Mouse (Mus musculus): ENCODE data around the gene Sparcl1. TPM values are rescaled to one million over a fixed set of nuclear protein-coding genes. Genes with fewer than 3 reads are reported as not detected.

Gene Sparcl1
- polyA plus RNA-seq, 1 experiment from 2014 or later: 5.2 TPM

GRCm38 (mm10) chr5:104095416-104096077 is 18.0 kb downstream of the Sparcl1 start:
- Histone ChIP-seq H3K27ac (ENCODE audit: low read depth) (no peak overlapping the region), H3K36me3 (replicated peaks; ENCODE audit: insufficient read depth, low read length) (no peaks in the 10 kb centered on the region), H3K4me1 (ENCODE audit: insufficient read depth) (no peaks in the 10 kb centered on the region), H3K4me2 (ENCODE audit: low read depth, low read length) (no peak overlapping the region), H3K9ac (replicated peaks) (no peak overlapping the region), H3K9me3 (ENCODE audit: low read length) (no peaks in the 10 kb centered on the region), H3K4me3 (ENCODE audit: low read depth, low read length) (no peak overlapping the region), H3K27me3 (ENCODE audit: insufficient read depth, low read length) (no peaks in the 10 kb centered on the region)
- TF ChIP-seq EP300 (IDR thresholded peaks at IDR 0.05; ENCODE audit: low read depth): no peak
- WGBS (ENCODE audit: insufficient replicate concordance): 70% methylated on average over 11 of the region's 11 CpGs
- ATAC-seq (no peak), DNase-seq (no peak)

GRCm38 (mm10) chr5:104089751-104090150 is 23.8 kb downstream of the Sparcl1 start:
- Histone ChIP-seq H3K27ac (ENCODE audit: low read depth) (no peak overlapping the region), H3K4me3 (ENCODE audit: low read depth, low read length) (no peak overlapping the region), H3K36me3 (replicated peaks; ENCODE audit: insufficient read depth, low read length) (no peaks in the 10 kb centered on the region), H3K4me2 (ENCODE audit: low read depth, low read length) (no peak overlapping the region), H3K9me3 (ENCODE audit: low read length) (no peaks in the 10 kb centered on the region; the same call in 1 of the 2 replicates), H3K27me3 (ENCODE audit: insufficient read depth, low read length) (no peaks in the 10 kb centered on the region), H3K9ac (replicated peaks) (no peak overlapping the region), H3K4me1 (ENCODE audit: insufficient read depth) (no peaks in the 10 kb centered on the region)
- TF ChIP-seq CTCF (IDR thresholded peaks at IDR 0.05; ENCODE audit: low read depth) (no peak), EP300 (IDR thresholded peaks at IDR 0.05; ENCODE audit: low read depth) (no peak)
- WGBS (ENCODE audit: insufficient replicate concordance): 77% methylated on average over 2 of the region's 2 CpGs
- ATAC-seq (no peak), DNase-seq (no peak)

- H3K4me1 ChIP-seq (ENCODE audit: insufficient read depth): no peaks in the 10 kb centered on the region
- H3K9me3 ChIP-seq (ENCODE audit: low read length): no peaks in the 10 kb centered on the region; the same call in 1 of the 2 replicates
- TF ChIP-seq CTCF (IDR thresholded peaks at IDR 0.05; ENCODE audit: low read depth) (no peak), EP300 (IDR thresholded peaks at IDR 0.05; ENCODE audit: low read depth) (no peak)
- ATAC-seq: no peak
- no peak overlapping the region for H3K4me3 ChIP-seq (ENCODE audit: low read depth, low read length)
- WGBS (ENCODE audit: insufficient replicate concordance): 80% methylated on average over 9 of the region's 9 CpGs
- H3K27me3 ChIP-seq (ENCODE audit: insufficient read depth, low read length): no peaks in the 10 kb centered on the region
- H3K9ac ChIP-seq (replicated peaks): no peak overlapping the region
- DNase-seq: no peak
- H3K27ac ChIP-seq (ENCODE audit: low read depth): no peak overlapping the region
- H3K4me2 ChIP-seq (ENCODE audit: low read depth, low read length): no peak overlapping the region
- no peaks in the 10 kb centered on the region for H3K36me3 ChIP-seq (replicated peaks; ENCODE audit: insufficient read depth, low read length)
Measured at GRCm38 (mm10) chr5:104085366-104085765, 28.2 kb downstream of the Sparcl1 start.

- Histone ChIP-seq H3K9ac (replicated peaks) (no peak overlapping the region), H3K27me3 (ENCODE audit: insufficient read depth, low read length) (peaks cover 9% of the 10 kb centered on the region; the same call in 1 of the 2 replicates), H3K4me3 (ENCODE audit: low read depth, low read length) (no peak overlapping the region), H3K4me2 (ENCODE audit: low read depth, low read length) (no peak overlapping the region), H3K36me3 (replicated peaks; ENCODE audit: insufficient read depth, low read length) (no peaks in the 10 kb centered on the region), H3K4me1 (ENCODE audit: insufficient read depth) (no peaks in the 10 kb centered on the region), H3K27ac (ENCODE audit: low read depth) (no peak overlapping the region), H3K9me3 (ENCODE audit: low read length) (no peaks in the 10 kb centered on the region)
- DNase-seq (no peak), ATAC-seq (no peak)
- TF ChIP-seq CTCF (IDR thresholded peaks at IDR 0.05; ENCODE audit: low read depth): no peak
- TF ChIP-seq EP300 (IDR thresholded peaks at IDR 0.05; ENCODE audit: low read depth): no peak
- 70% methylated on average over 6 of the region's 6 CpGs for WGBS (ENCODE audit: insufficient replicate concordance)
Measured at GRCm38 (mm10) chr5:104080736-104081135, 32.8 kb downstream of the Sparcl1 start.

- no peak within 1 kb of the TSS for H3K4me3 ChIP-seq (ENCODE audit: low read depth, low read length)
- no peaks in the 10 kb centered on the region for H3K4me1 ChIP-seq (ENCODE audit: insufficient read depth)
- peaks cover 14% of the 10 kb centered on the region; the same call in 1 of the 2 replicates for H3K27me3 ChIP-seq (ENCODE audit: insufficient read depth, low read length)
- H3K36me3 ChIP-seq (replicated peaks; ENCODE audit: insufficient read depth, low read length): no peaks in the 10 kb centered on the region
- H3K9ac ChIP-seq (replicated peaks): no peak within 1 kb of the TSS
- ATAC-seq (no peak), DNase-seq (no peak)
- H3K27ac ChIP-seq (ENCODE audit: low read depth): no peak within 1 kb of the TSS
- TF ChIP-seq EP300 (IDR thresholded peaks at IDR 0.05; ENCODE audit: low read depth): no peak
- TF ChIP-seq CTCF (IDR thresholded peaks at IDR 0.05; ENCODE audit: low read depth): no peak
- H3K4me2 ChIP-seq (ENCODE audit: low read depth, low read length): no peak within 1 kb of the TSS
- WGBS (ENCODE audit: insufficient replicate concordance): 82% methylated on average over 7 of the region's 7 CpGs
- no peaks in the 10 kb centered on the region for H3K9me3 ChIP-seq (ENCODE audit: low read length)
Measured at GRCm38 (mm10) chr5:104077508-104077907, 36.0 kb downstream of the Sparcl1 start, which contains the start of gene Gm17660. TSS of gene Gm17660 (minus strand) at chr5:104077608.

GRCm38 (mm10) chr5:104076361-104076760 is 37.2 kb downstream of the Sparcl1 start:
- no peak for ATAC-seq

More at GRCm38 (mm10) chr5:104076361-104076760, 37.2 kb downstream of the Sparcl1 start:
- Histone ChIP-seq H3K9ac (replicated peaks) (no peak overlapping the region), H3K4me1 (ENCODE audit: insufficient read depth) (no peaks in the 10 kb centered on the region), H3K27ac (ENCODE audit: low read depth) (no peak overlapping the region), H3K9me3 (ENCODE audit: low read length) (no peaks in the 10 kb centered on the region), H3K27me3 (ENCODE audit: insufficient read depth, low read length) (peaks cover 14% of the 10 kb centered on the region; the same call in 1 of the 2 replicates), H3K36me3 (replicated peaks; ENCODE audit: insufficient read depth, low read length) (no peaks in the 10 kb centered on the region), H3K4me3 (ENCODE audit: low read depth, low read length) (no peak overlapping the region), H3K4me2 (ENCODE audit: low read depth, low read length) (no peak overlapping the region)
- 30% methylated on average over 10 of the region's 10 CpGs for WGBS (ENCODE audit: insufficient replicate concordance)
- no peak for TF ChIP-seq CTCF (IDR thresholded peaks at IDR 0.05; ENCODE audit: low read depth)
- no peak for DNase-seq
